Mouse (Mus musculus) cerebellum, adult 2 months (tissue): ENCODE measurements around the gene Zfp619. TPM values are rescaled to one million over a fixed set of nuclear protein-coding genes. Genes with fewer than 3 reads are reported as not detected.
"Not testable (repeated sequence)": the region's sequence is repeated elsewhere in the genome, so short reads cannot be mapped to it uniquely, and the experiment has no call there.

Experiments
- DNase-seq, 2 experiments: peaks; one replicate each; pipeline ENCODE4 v3.0.0; 2021
- H3K27ac ChIP-seq: fragments of 200-500 bp; 2 replicates; pipeline ENCODE4 v1.5.1; 2012; ENCODE audit warnings: low read length, control low read depth, inconsistent platforms; ENCODE audit not compliant: insufficient read depth
- H3K27me3 ChIP-seq: fragments of 200-500 bp; 2 replicates; pipeline ENCODE4 v1.6.1; 2012; ENCODE audit warnings: inconsistent platforms, mild to moderate bottlenecking, low read length, moderate library complexity; ENCODE audit not compliant: control insufficient read depth, insufficient read depth
- H3K4me1 ChIP-seq: fragments of 200-500 bp; 2 replicates; pipeline ENCODE4 v1.6.1; 2011; ENCODE audit warnings: low read length; ENCODE audit not compliant: control insufficient read depth, insufficient read depth
- H3K4me3 ChIP-seq: fragments of 200-500 bp; replicated peaks from 2 replicates; pipeline ENCODE3; 2011; ENCODE audit warnings: mild to moderate bottlenecking, low read depth, low read length, control low read depth; ENCODE audit not compliant: insufficient read depth
- CTCF ChIP-seq: fragments of 200-500 bp; IDR thresholded peaks from 2 replicates; pipeline ENCODE4 v1.5.1; 2011; ENCODE audit warnings: low read depth, mild to moderate bottlenecking, control low read depth, low read length, moderate library complexity, borderline replicate concordance; ENCODE audit not compliant: insufficient read depth
- POLR2A ChIP-seq: fragments of 200-500 bp; IDR thresholded peaks from 2 replicates; pipeline ENCODE4 v1.6.1; 2011; ENCODE audit warnings: low read length, control low read depth, borderline replicate concordance; ENCODE audit not compliant: insufficient read depth
- WGBS: fragments of 180-500 bp; shearing (Covaris S2); methylation state at CpG from one replicate; pipeline ENCODE4 v1.1.7; 2018; 5-methylcytosine and 5-hydroxymethylcytosine counted together
- polyA plus RNA-seq: library from polyadenylated mRNA; depleted of rRNA; stranded (reverse); fragments of >200 nt; gene quantifications from 2 replicates; pipeline ENCODE4 v1.2.3, GENCODE M21; 2012; rRNA removed

Zfp619 gene
- polyA plus RNA-seq, 1 experiment: 2.6 TPM

DNA sequence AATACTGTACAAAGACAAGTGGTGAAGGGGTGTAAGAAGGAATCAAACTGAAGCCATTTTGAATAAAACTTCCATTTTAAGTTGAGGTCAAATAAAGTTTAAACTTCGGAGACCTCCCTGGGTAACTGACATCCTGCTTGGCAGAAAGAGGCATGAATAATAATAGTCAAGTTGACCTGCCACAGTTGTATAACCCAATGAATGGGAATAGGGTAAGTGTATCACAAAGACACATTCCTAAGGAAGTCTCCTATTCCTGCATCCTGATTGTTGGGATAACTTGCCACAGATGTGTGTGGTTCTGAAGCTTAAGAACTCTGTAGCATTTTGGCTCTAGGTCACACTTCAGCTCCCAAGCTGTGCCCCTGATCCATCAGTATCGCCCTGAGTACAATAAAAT is 62.5 kb downstream of the Zfp619 start:
- 84% methylated on average over 2 of the region's 2 CpGs for WGBS
- no peaks in the 10 kb centered on the region for H3K4me1 ChIP-seq

DNA sequence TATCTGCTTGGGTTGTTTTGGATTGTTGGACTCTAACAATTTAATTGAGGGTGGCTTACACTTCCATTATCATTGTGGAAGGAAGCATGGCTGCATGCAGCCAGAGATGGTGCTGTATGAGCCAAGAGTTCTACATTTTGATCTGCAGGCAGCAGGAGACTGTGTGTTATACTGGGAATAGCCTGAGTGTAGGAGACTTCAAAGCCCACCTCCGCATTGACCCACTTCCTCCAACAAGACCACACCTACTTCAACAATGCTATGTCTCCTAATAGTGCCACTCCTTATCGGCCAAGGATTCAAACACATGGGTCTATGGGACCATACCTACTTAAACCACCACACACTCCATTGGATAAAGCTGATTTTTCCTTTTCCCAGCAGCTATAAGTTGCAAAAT is 63.0 kb downstream of the Zfp619 start:
- 94% methylated on average over 2 of the region's 2 CpGs for WGBS
- Histone ChIP-seq H3K27ac (no peak overlapping the region), H3K27me3 (no peaks in the 10 kb centered on the region), H3K4me1 (no peaks in the 10 kb centered on the region), H3K4me3 (no peak overlapping the region)
- DNase-seq: no peak
- TF ChIP-seq POLR2A (no peak), CTCF (no peak)

More for the DNA sequence above, 62.5 kb downstream of the Zfp619 start:
- no peak for DNase-seq
- Histone ChIP-seq H3K4me3 (no peak overlapping the region), H3K27me3 (no peaks in the 10 kb centered on the region), H3K27ac (no peak overlapping the region)
- no peak for TF ChIP-seq POLR2A
- no peak for TF ChIP-seq CTCF

DNA sequence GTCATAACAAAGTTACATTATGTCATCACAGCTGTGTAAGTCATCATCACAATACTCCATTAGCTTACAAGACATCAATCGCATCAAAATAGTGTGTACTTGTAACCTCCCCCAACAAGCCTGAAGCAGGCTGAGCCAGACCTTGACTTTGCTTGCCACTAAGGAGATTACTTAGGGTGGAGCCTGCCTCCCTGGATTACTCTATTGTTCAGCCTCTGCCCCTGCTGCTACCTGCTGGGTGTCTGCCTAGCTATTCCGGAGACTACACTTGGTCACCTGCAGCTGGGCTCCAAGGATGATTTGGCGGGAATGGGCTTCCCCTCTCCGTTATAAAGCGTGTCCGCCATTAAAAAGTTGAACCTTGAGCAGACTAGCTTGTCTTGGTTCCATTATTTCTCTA is 69.3 kb downstream of the Zfp619 start:
- not testable (repeated sequence) for H3K27me3 ChIP-seq, H3K27ac ChIP-seq, H3K4me3 ChIP-seq, H3K4me1 ChIP-seq, DNase-seq
- 82% methylated on average over 6 of the region's 6 CpGs for WGBS

DNA sequence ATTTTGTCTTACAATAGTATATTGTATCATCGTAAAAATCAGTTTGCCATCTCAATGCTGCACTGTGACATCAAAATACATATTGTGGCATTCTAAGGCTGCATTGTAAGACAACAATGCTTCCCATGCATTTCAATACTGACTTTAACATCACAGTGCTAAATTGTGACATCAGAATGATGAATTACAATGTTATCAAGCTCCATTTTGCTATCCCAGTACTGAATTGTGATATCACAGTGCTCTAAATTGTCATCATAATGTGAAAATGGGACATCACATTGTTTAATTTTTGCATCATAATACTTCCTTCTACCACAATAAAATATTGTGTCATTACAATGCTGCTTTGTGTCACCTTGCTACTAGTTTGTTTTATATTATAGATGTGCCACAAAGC is 70.5 kb downstream of the Zfp619 start:
- peak overlapping the region; percentile 19 for H3K4me3 ChIP-seq
- WGBS: 94% methylated on average over 1 of the region's 1 CpGs
- H3K27ac ChIP-seq: no peak overlapping the region
- no peak for DNase-seq
- no peaks in the 10 kb centered on the region for H3K4me1 ChIP-seq
- no peak for TF ChIP-seq POLR2A
- TF ChIP-seq CTCF: no peak
- H3K27me3 ChIP-seq: no peaks in the 10 kb centered on the region

DNA sequence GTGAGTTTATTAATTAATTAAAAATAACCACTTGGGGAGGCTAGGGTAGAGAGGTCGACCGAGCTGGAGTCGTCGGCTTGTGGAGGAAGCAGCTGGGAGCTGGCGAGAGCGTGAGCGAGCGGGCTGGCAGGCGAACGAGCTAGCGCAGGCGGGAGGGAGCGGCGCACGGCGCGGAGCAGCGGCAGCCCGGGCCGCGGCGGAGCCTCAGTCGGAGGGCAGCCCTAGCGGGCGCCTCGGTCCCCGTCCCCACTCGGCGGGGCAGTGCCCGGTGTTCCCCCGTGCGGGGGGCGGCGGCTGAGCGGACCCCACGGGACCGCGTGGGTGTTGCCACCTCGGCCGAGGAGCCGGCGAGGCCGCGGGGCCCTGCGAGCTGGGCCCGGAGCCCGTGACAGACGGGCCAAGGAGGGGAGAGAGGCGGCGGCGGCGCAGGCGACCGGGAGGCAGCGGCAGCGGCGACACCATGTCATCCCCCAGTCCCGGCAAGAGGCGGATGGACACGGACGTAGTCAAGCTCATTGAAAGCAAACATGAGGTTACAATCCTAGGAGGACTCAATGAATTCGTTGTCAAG is 71.0 kb downstream of the Zfp619 start:
- H3K27me3 ChIP-seq, H3K4me1 ChIP-seq: not testable (repeated sequence)
- 0 out of 2 replicates have a peak, but pooled peaks have one; percentile 5 for TF ChIP-seq POLR2A
- under 1% methylated on average over 61 of the region's 62 CpGs for WGBS
- H3K27ac ChIP-seq: peak overlapping the region; percentile 93
- H3K4me3 ChIP-seq: peak overlapping the region; percentile 51
- DNase-seq: peak; percentile 69 to 75

DNA sequence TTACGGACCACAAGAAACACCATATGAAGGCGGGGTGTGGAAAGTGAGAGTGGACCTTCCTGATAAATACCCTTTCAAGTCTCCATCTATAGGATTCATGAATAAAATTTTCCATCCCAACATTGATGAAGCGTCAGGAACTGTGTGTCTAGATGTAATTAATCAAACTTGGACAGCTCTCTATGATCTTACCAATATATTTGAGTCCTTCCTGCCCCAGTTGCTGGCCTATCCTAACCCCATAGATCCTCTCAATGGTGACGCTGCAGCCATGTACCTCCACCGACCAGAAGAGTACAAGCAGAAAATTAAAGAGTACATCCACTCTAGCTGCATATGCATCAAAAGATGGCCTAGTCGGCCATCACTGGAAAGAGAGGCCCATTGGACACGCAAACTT is 71.5 kb downstream of the Zfp619 start:
- DNase-seq, H3K27me3 ChIP-seq, H3K4me1 ChIP-seq: not testable (repeated sequence)
- Histone ChIP-seq H3K27ac (peak overlapping the region; percentile 93), H3K4me3 (peak overlapping the region; percentile 51)
- 40% methylated on average over 7 of the region's 7 CpGs for WGBS

Other genes starting within 250 kb of the Zfp619 start
- not detected in 2 replicates for gene Gm5114, start 104.6 kb upstream of the Zfp619 start, polyA plus RNA-seq